Mouse (Mus musculus): ENCODE data around the gene Bach1.

DNA sequence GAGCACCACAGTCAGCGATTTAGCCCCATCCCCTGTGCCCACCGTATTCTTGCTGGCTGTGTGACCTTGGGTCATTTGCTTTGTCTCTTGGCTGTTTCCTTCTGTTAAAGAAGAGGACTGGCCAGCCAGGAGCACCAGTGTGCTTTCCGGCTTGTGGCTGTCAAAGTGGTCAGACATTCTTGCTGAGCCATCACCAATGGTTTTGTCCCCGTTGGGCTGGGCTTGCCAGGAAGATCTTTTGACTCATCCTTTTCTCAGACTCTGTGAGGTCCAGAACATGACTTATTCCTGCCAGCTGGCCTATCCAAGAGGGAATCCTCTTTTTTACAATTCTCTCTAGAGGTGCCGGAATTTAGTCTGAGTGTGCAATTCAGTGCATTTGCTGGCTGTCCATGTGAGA, 43.7 kb upstream of the Bach1 start:
- TF ChIP-seq POLR2A (IDR thresholded peaks at IDR 0.05; ENCODE audit: low read depth, low read length) (no peak), CTCF (IDR thresholded peaks at IDR 0.05; ENCODE audit: extremely low read depth, insufficient read length, insufficient replicate concordance, low read depth, low read length) (no peak)
